Mouse (Mus musculus): ENCODE results near the gene Fam20a. TPM values are rescaled to one million over a fixed set of nuclear protein-coding genes. Genes with fewer than 3 reads are reported as not detected.
A peak's percentile ranks its signal among the peaks of the same experiment; 100 is the strongest.

Fam20a gene
- polyA plus RNA-seq, 1 experiment from 2014 or later, result 3.3 TPM

- Histone ChIP-seq H3K9me3 (peaks cover 4% of the 10 kb centered on the region; the same call in 1 of the 2 replicates), H3K27me3 (no peaks in the 10 kb centered on the region), H3K9ac (no peak overlapping the region), H3K4me2 (replicated peaks) (no peak overlapping the region), H3K4me1 (no peaks in the 10 kb centered on the region), H3K27ac (no peak overlapping the region), H3K36me3 (no peaks in the 10 kb centered on the region), H3K4me3 (no peak overlapping the region)
- 93% methylated on average over 1 of the region's 1 CpGs for WGBS
- no peak for ATAC-seq (ENCODE audit: low FRiP score, low read depth)
Observed at GRCm38 (mm10) chr11:109734341-109734740, 12.3 kb upstream of the Fam20a start.

- no peak overlapping the region for H3K27ac ChIP-seq
- peaks cover 4% of the 10 kb centered on the region; the same call in 1 of the 2 replicates for H3K9me3 ChIP-seq
- no peak for ATAC-seq (ENCODE audit: low FRiP score, low read depth)
- H3K4me2 ChIP-seq (replicated peaks), result no peak overlapping the region
- H3K4me3 ChIP-seq, result no peak overlapping the region
- no peaks in the 10 kb centered on the region for H3K27me3 ChIP-seq
- no peak overlapping the region for H3K9ac ChIP-seq
- no peaks in the 10 kb centered on the region for H3K4me1 ChIP-seq
- WGBS, result 77% methylated on average over 8 of the region's 8 CpGs
- H3K36me3 ChIP-seq, result no peaks in the 10 kb centered on the region
Observed at GRCm38 (mm10) chr11:109732726-109733438, 10.8 kb upstream of the Fam20a start.

GRCm38 (mm10) chr11:109728371-109728770 is 6.3 kb upstream of the Fam20a start:
- no peak overlapping the region for H3K9ac ChIP-seq
- H3K4me2 ChIP-seq (replicated peaks), result no peak overlapping the region
- ATAC-seq (ENCODE audit: low FRiP score, low read depth), result no peak
- H3K27ac ChIP-seq, result no peak overlapping the region
- no peaks in the 10 kb centered on the region for H3K27me3 ChIP-seq
- H3K9me3 ChIP-seq, result no peaks in the 10 kb centered on the region
- H3K36me3 ChIP-seq, result no peaks in the 10 kb centered on the region
- H3K4me3 ChIP-seq, result no peak overlapping the region
- 82% methylated on average over 3 of the region's 3 CpGs for WGBS
- no peaks in the 10 kb centered on the region for H3K4me1 ChIP-seq

GRCm38 (mm10) chr11:109722711-109723110 is 632 bp upstream of the Fam20a start:
- ATAC-seq (ENCODE audit: low FRiP score, low read depth), result no peak
- H3K36me3 ChIP-seq, result no peaks in the 10 kb centered on the region
- H3K27me3 ChIP-seq, result peaks cover 34% of the 10 kb centered on the region
- H3K9me3 ChIP-seq, result no peaks in the 10 kb centered on the region
- WGBS, result 36% methylated on average over 4 of the region's 4 CpGs
- no peak overlapping the region for H3K9ac ChIP-seq
- H3K4me2 ChIP-seq (replicated peaks), result peak overlapping the region; percentile 96
- H3K4me1 ChIP-seq, result peaks cover 25% of the 10 kb centered on the region
- peak overlapping the region; percentile 52; the same call in 1 of the 2 replicates for H3K4me3 ChIP-seq
- no peak overlapping the region for H3K27ac ChIP-seq

GRCm38 (mm10) chr11:109721320-109721780 is 729 bp downstream of the Fam20a start:
- Histone ChIP-seq H3K27me3 (peaks cover 34% of the 10 kb centered on the region), H3K4me3 (peak overlapping the region; percentile 52), H3K4me2 (replicated peaks) (peak overlapping the region; percentile 96), H3K36me3 (no peaks in the 10 kb centered on the region), H3K27ac (no peak overlapping the region; the same call in 1 of the 2 replicates), H3K4me1 (peaks cover 34% of the 10 kb centered on the region), H3K9me3 (no peaks in the 10 kb centered on the region), H3K9ac (peak overlapping the region; percentile 63)
- ATAC-seq (ENCODE audit: low FRiP score, low read depth), result peak; percentile 37; the same call in 1 of the 2 replicates
- WGBS, result under 1% methylated on average over 40 of the region's 40 CpGs

- 14% methylated on average over 12 of the region's 12 CpGs for WGBS
- Histone ChIP-seq H3K4me2 (replicated peaks) (peak overlapping the region; percentile 96), H3K36me3 (no peaks in the 10 kb centered on the region), H3K27ac (no peak overlapping the region; the same call in 1 of the 2 replicates), H3K27me3 (peaks cover 34% of the 10 kb centered on the region), H3K4me3 (peak overlapping the region; percentile 52), H3K9ac (peak overlapping the region; percentile 63), H3K9me3 (no peaks in the 10 kb centered on the region), H3K4me1 (peaks cover 39% of the 10 kb centered on the region)
- peak; percentile 48; the same call in 1 of the 2 replicates for ATAC-seq (ENCODE audit: low FRiP score, low read depth)
Observed at GRCm38 (mm10) chr11:109720809-109721319, 1.2 kb downstream of the Fam20a start.

- no peak overlapping the region for H3K4me2 ChIP-seq (replicated peaks)
Observed at GRCm38 (mm10) chr11:109719399-109719798, 2.7 kb downstream of the Fam20a start.

GRCm38 (mm10) chr11:109717966-109718895 is 3.8 kb downstream of the Fam20a start:
- H3K27ac ChIP-seq, result no peak overlapping the region
- 81% methylated on average over 15 of the region's 15 CpGs for WGBS
- no peak for ATAC-seq (ENCODE audit: low FRiP score, low read depth)
- H3K27me3 ChIP-seq, result peaks cover 34% of the 10 kb centered on the region
- no peak overlapping the region for H3K4me2 ChIP-seq (replicated peaks)
- H3K36me3 ChIP-seq, result no peaks in the 10 kb centered on the region
- no peak overlapping the region for H3K9ac ChIP-seq
- no peak overlapping the region for H3K4me3 ChIP-seq
- H3K9me3 ChIP-seq, result no peaks in the 10 kb centered on the region
- peaks cover 65% of the 10 kb centered on the region for H3K4me1 ChIP-seq

More at GRCm38 (mm10) chr11:109719399-109719798, 2.7 kb downstream of the Fam20a start:
- no peak overlapping the region for H3K4me3 ChIP-seq
- H3K4me1 ChIP-seq, result peaks cover 53% of the 10 kb centered on the region
- ATAC-seq (ENCODE audit: low FRiP score, low read depth), result no peak
- no peaks in the 10 kb centered on the region for H3K9me3 ChIP-seq
- H3K27ac ChIP-seq, result no peak overlapping the region
- no peaks in the 10 kb centered on the region for H3K36me3 ChIP-seq
- H3K27me3 ChIP-seq, result peaks cover 34% of the 10 kb centered on the region
- no peak overlapping the region for H3K9ac ChIP-seq
- WGBS, result 75% methylated on average over 3 of the region's 3 CpGs

- Histone ChIP-seq H3K9me3 (no peaks in the 10 kb centered on the region), H3K4me3 (no peak overlapping the region), H3K4me1 (peaks cover 61% of the 10 kb centered on the region), H3K36me3 (no peaks in the 10 kb centered on the region), H3K27ac (no peak overlapping the region), H3K27me3 (peaks cover 31% of the 10 kb centered on the region), H3K9ac (no peak overlapping the region), H3K4me2 (replicated peaks) (no peak overlapping the region)
- WGBS, result 84% methylated on average over 5 of the region's 5 CpGs
- ATAC-seq (ENCODE audit: low FRiP score, low read depth), result no peak
Observed at GRCm38 (mm10) chr11:109717448-109717847, 4.6 kb downstream of the Fam20a start.

- H3K4me3 ChIP-seq, result no peak overlapping the region
- no peak for ATAC-seq (ENCODE audit: low FRiP score, low read depth)
- peaks cover 26% of the 10 kb centered on the region for H3K27me3 ChIP-seq
- 67% methylated on average over 7 of the region's 7 CpGs for WGBS
- H3K9ac ChIP-seq, result no peak overlapping the region
- no peaks in the 10 kb centered on the region for H3K9me3 ChIP-seq
- no peaks in the 10 kb centered on the region for H3K36me3 ChIP-seq
- H3K4me1 ChIP-seq, result peaks cover 56% of the 10 kb centered on the region
- no peak overlapping the region for H3K27ac ChIP-seq
- H3K4me2 ChIP-seq (replicated peaks), result no peak overlapping the region
Observed at GRCm38 (mm10) chr11:109716981-109717380, 5.1 kb downstream of the Fam20a start.

GRCm38 (mm10) chr11:109715311-109715781 is 6.7 kb downstream of the Fam20a start:
- H3K4me1 ChIP-seq, result peaks cover 44% of the 10 kb centered on the region
- H3K9me3 ChIP-seq, result no peaks in the 10 kb centered on the region
- peak overlapping the region; percentile 36 for H3K4me2 ChIP-seq (replicated peaks)
- H3K4me3 ChIP-seq, result no peak overlapping the region
- peak overlapping the region; percentile 52; the same call in 1 of the 2 replicates for H3K27ac ChIP-seq
- H3K27me3 ChIP-seq, result peaks cover 10% of the 10 kb centered on the region
- H3K9ac ChIP-seq, result no peak overlapping the region
- ATAC-seq (ENCODE audit: low FRiP score, low read depth), result peak; percentile 57
- 21% methylated on average over 12 of the region's 12 CpGs for WGBS
- no peaks in the 10 kb centered on the region for H3K36me3 ChIP-seq
